Mouse (Mus musculus) kidney, postnatal 0 days (tissue): ENCODE measurements around the gene Myt1l. TPM values are rescaled to one million over a fixed set of nuclear protein-coding genes. Genes with fewer than 3 reads are reported as not detected.
A peak's percentile ranks its signal among the peaks of the same experiment; 100 is the strongest.

ENCODE experiments used
- ATAC-seq: fragments of 200-750 bp; cut with Nextera tagmentation; replicated peaks from 2 replicates; pipeline ENCODE4 v1.8.0; 2017; ENCODE audit warnings: low read depth, moderate number of reproducible peaks, moderate TSS enrichment, moderate library complexity; ENCODE audit not compliant: low FRiP score
- DNase-seq: peaks from one replicate; pipeline ENCODE4 v3.0.0-alpha.2; 2016; ENCODE audit warnings: low spot score
- H3K27ac ChIP-seq: fragments of 300-500 bp; sonication (generic); 2 replicates; pipeline ENCODE4 v1.5.1; 2014; ENCODE audit warnings: mild to moderate bottlenecking
- H3K27me3 ChIP-seq: fragments of 300-500 bp; sonication (generic); 2 replicates; pipeline ENCODE4 v1.6.1; 2014; ENCODE audit warnings: low read length, mixed read lengths; ENCODE audit not compliant: insufficient read depth
- H3K36me3 ChIP-seq: fragments of 300-500 bp; sonication (generic); 2 replicates; pipeline ENCODE4 v1.6.1; 2014; ENCODE audit warnings: low read length, mixed read lengths; ENCODE audit not compliant: insufficient read depth
- H3K4me1 ChIP-seq: fragments of 300-500 bp; sonication (generic); replicated peaks from 2 replicates; pipeline ENCODE4 v1.6.1; 2014; ENCODE audit warnings: antibody characterized with exemption, low read length, mixed read lengths; ENCODE audit not compliant: insufficient read depth
- H3K4me2 ChIP-seq: fragments of 300-500 bp; sonication (generic); 2 replicates; pipeline ENCODE4 v1.6.1; 2014; ENCODE audit warnings: mild to moderate bottlenecking, low read length, moderate library complexity, mixed read lengths
- H3K4me3 ChIP-seq: fragments of 300-500 bp; sonication (generic); replicated peaks from 2 replicates; pipeline ENCODE4 v1.5.1; 2014; ENCODE audit warnings: low read depth, low read length
- H3K9ac ChIP-seq: fragments of 300-500 bp; sonication (generic); 2 replicates; pipeline ENCODE4 v1.6.1; 2014; ENCODE audit warnings: low read depth, low read length
- H3K9me3 ChIP-seq: fragments of 300-500 bp; sonication (generic); replicated peaks from 2 replicates; pipeline ENCODE4 v1.6.1; 2016; ENCODE audit warnings: low read length, inconsistent platforms, mixed read lengths
- CTCF ChIP-seq: IDR thresholded peaks from 2 replicates; pipeline ENCODE4 v1.5.1; 2016; ENCODE audit warnings: antibody characterized with exemption, low read depth, mild to moderate bottlenecking, moderate library complexity
- WGBS: fragments of 180-500 bp; shearing (Covaris S2); extraction: QIAGEN DNeasy Blood & Tissue Kit; methylation state at CpG from one replicate; pipeline ENCODE4 v1.1.7; 2014; 5-methylcytosine and 5-hydroxymethylcytosine counted together
- polyA plus RNA-seq: library from polyadenylated mRNA; unstranded; fragments of >200 nt; fragmentation: Nextera tagmentation; extraction: Ambion mirVana; gene quantifications from 2 replicates; pipeline ENCODE4 v1.2.1, GENCODE M21; 2015

Gene Myt1l
- polyA plus RNA-seq, 1 experiment from 2014 or later: 0.07 TPM

DNA sequence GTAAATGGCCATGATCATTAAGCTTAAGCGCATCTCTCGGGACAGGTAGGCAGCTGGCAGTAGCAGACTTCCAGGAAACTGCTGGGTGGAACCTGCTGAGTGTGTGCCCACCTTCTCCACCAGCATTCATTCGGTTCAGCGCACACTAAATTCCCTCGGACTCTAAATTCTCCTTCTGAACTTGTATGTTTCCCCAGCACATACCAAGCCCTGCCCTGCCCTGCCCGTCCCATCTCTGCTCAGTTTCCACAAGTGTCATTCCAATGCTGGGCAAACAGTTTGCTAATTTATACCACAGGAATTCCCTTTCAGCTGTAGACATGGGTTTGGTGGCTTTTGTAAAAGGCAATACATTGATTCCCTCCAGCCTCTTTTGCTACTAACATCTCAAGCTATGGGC, 436.8 kb downstream of the Myt1l start:
- TF ChIP-seq CTCF: no peak
- Histone ChIP-seq H3K9me3 (no peaks in the 10 kb centered on the region), H3K27me3 (no peaks in the 10 kb centered on the region), H3K36me3 (no peaks in the 10 kb centered on the region), H3K4me3 (no peak overlapping the region), H3K4me2 (no peak overlapping the region), H3K9ac (no peak overlapping the region), H3K27ac (no peak overlapping the region), H3K4me1 (peaks cover 4% of the 10 kb centered on the region; the same call in 1 of the 2 replicates)
- DNase-seq (no peak), ATAC-seq (no peak)
- 78% methylated on average over 6 of the region's 6 CpGs for WGBS

DNA sequence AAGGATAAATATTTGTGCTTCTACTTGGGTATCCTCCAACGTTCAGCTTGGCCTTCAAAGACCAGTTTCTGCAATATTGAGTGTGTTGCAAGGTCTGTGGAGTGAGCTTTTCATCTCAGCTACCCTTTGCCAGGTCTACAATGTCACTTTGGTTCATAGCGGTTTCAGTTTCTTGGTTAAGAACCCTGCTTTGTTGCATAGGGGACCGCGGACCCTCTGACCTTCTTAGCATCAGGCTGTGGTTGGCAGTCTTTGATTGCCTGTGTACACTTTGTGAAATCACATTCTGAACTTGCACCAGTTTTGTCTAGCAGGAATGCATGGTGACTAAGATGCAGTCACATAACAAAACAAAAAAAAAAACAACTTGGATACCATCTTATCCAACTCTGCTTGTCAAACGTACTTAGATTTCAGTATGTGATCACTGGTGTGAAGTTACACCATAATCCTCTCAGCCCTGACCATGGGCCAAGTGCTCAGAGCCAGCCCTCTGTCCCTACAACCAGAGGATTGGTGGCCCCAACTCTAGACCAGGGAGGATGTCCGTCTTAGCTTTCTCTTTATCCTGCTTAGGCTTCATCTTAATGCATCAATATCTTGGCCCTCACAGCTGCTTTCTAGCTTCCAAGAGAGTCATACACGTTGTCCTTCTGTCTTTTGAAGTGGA, 443.7 kb downstream of the Myt1l start:
- no peak for TF ChIP-seq CTCF
- no peak for ATAC-seq
- Histone ChIP-seq H3K4me3 (no peak overlapping the region), H3K27me3 (no peaks in the 10 kb centered on the region), H3K9ac (no peak overlapping the region), H3K4me1 (no peaks in the 10 kb centered on the region), H3K4me2 (no peak overlapping the region), H3K36me3 (peaks cover 18% of the 10 kb centered on the region), H3K27ac (no peak overlapping the region), H3K9me3 (no peaks in the 10 kb centered on the region)
- DNase-seq: peak; percentile 4
- WGBS: 77% methylated on average over 7 of the region's 7 CpGs

DNA sequence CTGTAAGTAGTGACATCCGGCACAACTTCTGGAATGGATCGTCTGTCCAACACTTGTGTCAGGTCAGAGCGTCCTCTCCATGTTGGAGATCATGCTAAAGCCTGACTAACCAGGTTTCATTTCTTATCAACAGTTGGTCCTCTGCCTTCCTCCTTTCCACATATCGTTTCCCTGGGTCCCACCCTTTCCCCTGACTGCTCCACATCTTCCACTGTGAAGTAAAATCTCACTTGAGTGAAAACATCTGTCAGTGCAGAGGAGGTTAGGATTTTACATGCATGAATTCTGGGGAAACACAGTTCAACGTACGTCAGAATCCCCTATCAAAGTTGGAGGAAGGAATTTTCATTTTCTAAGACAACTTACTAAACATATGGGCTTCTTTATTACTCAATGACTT, 444.3 kb downstream of the Myt1l start:
- peaks cover 18% of the 10 kb centered on the region for H3K36me3 ChIP-seq
- H3K4me3 ChIP-seq: no peak overlapping the region
- ATAC-seq: no peak
- no peak overlapping the region for H3K27ac ChIP-seq
- no peak overlapping the region for H3K9ac ChIP-seq
- no peaks in the 10 kb centered on the region for H3K9me3 ChIP-seq
- 49% methylated on average over 6 of the region's 6 CpGs for WGBS
- H3K4me2 ChIP-seq: no peak overlapping the region
- no peaks in the 10 kb centered on the region for H3K4me1 ChIP-seq
- no peaks in the 10 kb centered on the region for H3K27me3 ChIP-seq
- no peak for TF ChIP-seq CTCF
- peak; percentile 58 for DNase-seq
